Mouse (Mus musculus) brain, embryonic 14.5 days (tissue): ENCODE measurements around the gene Serpina3i.

Experiments
- CTCF ChIP-seq: fragments of 200-500 bp; IDR thresholded peaks from 2 replicates; pipeline ENCODE4 v1.5.1; 2012; ENCODE audit warnings: inconsistent platforms, mild to moderate bottlenecking, moderate library complexity, borderline replicate concordance; ENCODE audit not compliant: insufficient read depth, insufficient read length; ENCODE audit errors: extremely low read depth
- POLR2A ChIP-seq: fragments of 200-500 bp; IDR thresholded peaks from 2 replicates; pipeline ENCODE4 v1.6.1; 2012; ENCODE audit warnings: mild to moderate bottlenecking, inconsistent platforms, borderline replicate concordance; ENCODE audit not compliant: poor library complexity, insufficient read depth, insufficient read length, severe bottlenecking; ENCODE audit errors: extremely low read depth

GRCm38 (mm10) chr12:104279056-104279435 lies 16.1 kb downstream of the Serpina3i start:
- TF ChIP-seq CTCF (no peak), POLR2A (no peak)
